Mouse (Mus musculus) small intestine, adult 2 months (tissue): ENCODE measurements around the gene Sh3kbp1. TPM values are rescaled to one million over a fixed set of nuclear protein-coding genes. Genes with fewer than 3 reads are reported as not detected.

Experiments used
- H3K27ac ChIP-seq: fragments of 200-500 bp; 2 replicates; pipeline ENCODE4 v1.5.1; 2012; ENCODE audit warnings: low read depth, low read length, control low read depth, inconsistent platforms; ENCODE audit not compliant: insufficient read depth
- H3K27me3 ChIP-seq: fragments of 200-500 bp; 2 replicates; pipeline ENCODE4 v1.6.1; 2012; ENCODE audit warnings: mild to moderate bottlenecking, moderate library complexity, low read length, inconsistent platforms; ENCODE audit not compliant: control insufficient read depth, insufficient read depth
- H3K36me3 ChIP-seq: fragments of 200-500 bp; 2 replicates; pipeline ENCODE4 v1.6.1; 2012; ENCODE audit warnings: mild to moderate bottlenecking, low read length, control low read depth, inconsistent platforms; ENCODE audit not compliant: control insufficient read depth, insufficient read depth
- H3K4me1 ChIP-seq: fragments of 200-500 bp; 2 replicates; pipeline ENCODE4 v1.6.1; 2012; ENCODE audit warnings: low read length, inconsistent platforms, mixed read lengths; ENCODE audit not compliant: control insufficient read depth, insufficient read depth, insufficient read length
- H3K4me3 ChIP-seq: fragments of 200-500 bp; 2 replicates; pipeline ENCODE4 v1.5.1; 2012; ENCODE audit warnings: low read depth, mild to moderate bottlenecking, control low read depth, inconsistent platforms, low read length, moderate library complexity
- CTCF ChIP-seq: fragments of 200-500 bp; IDR thresholded peaks from 2 replicates; pipeline ENCODE4 v1.5.1; 2012; ENCODE audit warnings: low read depth, mild to moderate bottlenecking, control low read depth, inconsistent platforms, low read length, moderate library complexity, mixed read lengths; ENCODE audit not compliant: insufficient replicate concordance, insufficient read length; ENCODE audit errors: extremely low read depth
- POLR2A ChIP-seq: fragments of 200-500 bp; IDR thresholded peaks from 2 replicates; pipeline ENCODE4 v1.6.1; 2012; ENCODE audit warnings: low read depth, mild to moderate bottlenecking, control low read depth, inconsistent platforms, low read length, moderate library complexity
- WGBS: fragments of 180-500 bp; shearing (Covaris S2); methylation state at CpG from one replicate; pipeline ENCODE4 v1.1.7; 2018; 5-methylcytosine and 5-hydroxymethylcytosine counted together
- polyA plus RNA-seq: library from polyadenylated mRNA; depleted of rRNA; stranded (reverse); fragments of >200 nt; gene quantifications from 2 replicates; pipeline ENCODE4 v1.2.3, GENCODE M21; 2012

Sh3kbp1 gene
- polyA plus RNA-seq, 1 experiment, result 4.4 TPM

- no peak overlapping the region for H3K4me3 ChIP-seq
- 76% methylated on average over 2 of the region's 2 CpGs for WGBS
- H3K4me1 ChIP-seq, result no peaks in the 10 kb centered on the region
- H3K27ac ChIP-seq, result no peak overlapping the region
- TF ChIP-seq POLR2A (no peak), CTCF (no peak)
- no peaks in the 10 kb centered on the region for H3K27me3 ChIP-seq
- no peaks in the 10 kb centered on the region for H3K36me3 ChIP-seq
Measured at GRCm38 (mm10) chrX:159872521-159872920, 245.4 kb downstream of the Sh3kbp1 start.

GRCm38 (mm10) chrX:159877770-159878169, 250.7 kb downstream of the Sh3kbp1 start:
- WGBS, result 83% methylated on average over 1 of the region's 1 CpGs
- Histone ChIP-seq H3K4me1 (no peaks in the 10 kb centered on the region), H3K27me3 (no peaks in the 10 kb centered on the region), H3K4me3 (no peak overlapping the region), H3K27ac (no peak overlapping the region), H3K36me3 (no peaks in the 10 kb centered on the region)
- no peak for TF ChIP-seq CTCF
- TF ChIP-seq POLR2A, result no peak

GRCm38 (mm10) chrX:159879455-159879854, 252.4 kb downstream of the Sh3kbp1 start:
- no peaks in the 10 kb centered on the region for H3K36me3 ChIP-seq
- no peaks in the 10 kb centered on the region for H3K27me3 ChIP-seq
- H3K27ac ChIP-seq, result no peak overlapping the region
- no peaks in the 10 kb centered on the region for H3K4me1 ChIP-seq
- 74% methylated on average over 3 of the region's 3 CpGs for WGBS
- H3K4me3 ChIP-seq, result no peak overlapping the region
- no peak for TF ChIP-seq POLR2A
- no peak for TF ChIP-seq CTCF

- TF ChIP-seq POLR2A (no peak), CTCF (no peak)
- no peaks in the 10 kb centered on the region for H3K4me1 ChIP-seq
- H3K36me3 ChIP-seq, result no peaks in the 10 kb centered on the region
- WGBS, result 79% methylated on average over 5 of the region's 5 CpGs
- H3K27me3 ChIP-seq, result no peaks in the 10 kb centered on the region
- H3K27ac ChIP-seq, result no peak overlapping the region
- no peak overlapping the region for H3K4me3 ChIP-seq
Measured at GRCm38 (mm10) chrX:159881576-159881975, 254.5 kb downstream of the Sh3kbp1 start.

GRCm38 (mm10) chrX:159896536-159896935, 269.5 kb downstream of the Sh3kbp1 start:
- 60% methylated on average over 4 of the region's 4 CpGs for WGBS
- H3K4me1 ChIP-seq, result no peaks in the 10 kb centered on the region
- H3K27ac ChIP-seq, result no peak overlapping the region
- TF ChIP-seq CTCF (no peak), POLR2A (no peak)
- H3K27me3 ChIP-seq, result no peaks in the 10 kb centered on the region
- no peak overlapping the region for H3K4me3 ChIP-seq
- no peaks in the 10 kb centered on the region for H3K36me3 ChIP-seq

GRCm38 (mm10) chrX:159898110-159898509, 271.0 kb downstream of the Sh3kbp1 start:
- no peaks in the 10 kb centered on the region for H3K4me1 ChIP-seq
- TF ChIP-seq POLR2A, result no peak
- no peak for TF ChIP-seq CTCF
- no peaks in the 10 kb centered on the region for H3K36me3 ChIP-seq
- WGBS, result 47% methylated on average over 2 of the region's 2 CpGs
- H3K27ac ChIP-seq, result no peak overlapping the region
- H3K27me3 ChIP-seq, result no peaks in the 10 kb centered on the region
- H3K4me3 ChIP-seq, result no peak overlapping the region

GRCm38 (mm10) chrX:159899121-159899520, 272.0 kb downstream of the Sh3kbp1 start:
- H3K27me3 ChIP-seq, result no peaks in the 10 kb centered on the region
- 72% methylated on average over 2 of the region's 2 CpGs for WGBS

More at GRCm38 (mm10) chrX:159899121-159899520, 272.0 kb downstream of the Sh3kbp1 start:
- Histone ChIP-seq H3K4me3 (no peak overlapping the region), H3K36me3 (no peaks in the 10 kb centered on the region), H3K27ac (no peak overlapping the region), H3K4me1 (no peaks in the 10 kb centered on the region)
- TF ChIP-seq POLR2A, result no peak
- no peak for TF ChIP-seq CTCF
